Mouse (Mus musculus) limb, embryonic 10.5 days (tissue): ENCODE measurements around the gene Vps25. TPM values are rescaled to one million over a fixed set of nuclear protein-coding genes. Genes with fewer than 3 reads are reported as not detected.
A peak's percentile ranks its signal among the peaks of the same experiment; 100 is the strongest.

ENCODE experiments used
- DNase-seq: peaks from one replicate; pipeline ENCODE4 v3.0.0-alpha.2; 2017; ENCODE audit warnings: low spot score
- H3K27ac ChIP-seq: fragments of 300-500 bp; sonication (generic); 2 replicates; pipeline ENCODE4 v1.5.1; 2016; ENCODE audit warnings: mild to moderate bottlenecking
- H3K27me3 ChIP-seq: fragments of 300-500 bp; sonication (generic); 2 replicates; pipeline ENCODE4 v1.6.1; 2016; ENCODE audit warnings: low read depth, mild to moderate bottlenecking; ENCODE audit not compliant: poor library complexity, severe bottlenecking
- H3K36me3 ChIP-seq: fragments of 300-500 bp; sonication (generic); 2 replicates; pipeline ENCODE4 v1.6.1; 2016; ENCODE audit warnings: mild to moderate bottlenecking, moderate library complexity
- H3K4me1 ChIP-seq: fragments of 300-500 bp; sonication (generic); 2 replicates; pipeline ENCODE4 v1.6.1; 2016
- H3K4me3 ChIP-seq: fragments of 300-500 bp; sonication (generic); 2 replicates; pipeline ENCODE4 v1.5.1; 2016; ENCODE audit warnings: mild to moderate bottlenecking, moderate library complexity
- H3K9me3 ChIP-seq: fragments of 300-500 bp; sonication (generic); replicated peaks from 2 replicates; pipeline ENCODE4 v1.6.1; 2016; ENCODE audit warnings: mild to moderate bottlenecking
- WGBS: fragments of 180-500 bp; shearing (Covaris S2); methylation state at CpG from one replicate; pipeline ENCODE4 v1.1.7; 2016; 5-methylcytosine and 5-hydroxymethylcytosine counted together
- polyA plus RNA-seq: library from polyadenylated mRNA; unstranded; fragments of >200 nt; fragmentation: Nextera tagmentation; extraction: Ambion mirVana; gene quantifications from 2 replicates; pipeline ENCODE4 v1.2.1, GENCODE M21; 2016

Gene Vps25
- polyA plus RNA-seq, 1 experiment from 2014 or later: 118 TPM

GRCm38 (mm10) chr11:101283805-101284204 is 30.3 kb downstream of the Vps25 start:
- H3K9me3 ChIP-seq: no peaks in the 10 kb centered on the region
- H3K4me3 ChIP-seq: no peak overlapping the region
- peaks cover 41% of the 10 kb centered on the region for H3K36me3 ChIP-seq
- peaks cover 6% of the 10 kb centered on the region for H3K4me1 ChIP-seq
- H3K27ac ChIP-seq: no peak overlapping the region
- WGBS: 77% methylated on average over 4 of the region's 4 CpGs
- peaks cover 16% of the 10 kb centered on the region for H3K27me3 ChIP-seq
- no peak for DNase-seq

- H3K9me3 ChIP-seq: no peaks in the 10 kb centered on the region
Observed at GRCm38 (mm10) chr11:101287306-101287705, 33.8 kb downstream of the Vps25 start.

GRCm38 (mm10) chr11:101291231-101291630 is 37.7 kb downstream of the Vps25 start:
- Histone ChIP-seq H3K27ac (no peak overlapping the region), H3K4me1 (no peaks in the 10 kb centered on the region), H3K9me3 (no peaks in the 10 kb centered on the region), H3K4me3 (no peak overlapping the region), H3K27me3 (no peaks in the 10 kb centered on the region), H3K36me3 (peaks cover 98% of the 10 kb centered on the region)
- WGBS: 96% methylated on average over 8 of the region's 8 CpGs
- DNase-seq: no peak

More at GRCm38 (mm10) chr11:101287306-101287705, 33.8 kb downstream of the Vps25 start:
- Histone ChIP-seq H3K36me3 (peaks cover 76% of the 10 kb centered on the region), H3K27me3 (no peaks in the 10 kb centered on the region), H3K4me3 (no peak overlapping the region), H3K4me1 (no peaks in the 10 kb centered on the region), H3K27ac (no peak overlapping the region)
- no peak for DNase-seq
- WGBS: 87% methylated on average over 9 of the region's 9 CpGs

DNA sequence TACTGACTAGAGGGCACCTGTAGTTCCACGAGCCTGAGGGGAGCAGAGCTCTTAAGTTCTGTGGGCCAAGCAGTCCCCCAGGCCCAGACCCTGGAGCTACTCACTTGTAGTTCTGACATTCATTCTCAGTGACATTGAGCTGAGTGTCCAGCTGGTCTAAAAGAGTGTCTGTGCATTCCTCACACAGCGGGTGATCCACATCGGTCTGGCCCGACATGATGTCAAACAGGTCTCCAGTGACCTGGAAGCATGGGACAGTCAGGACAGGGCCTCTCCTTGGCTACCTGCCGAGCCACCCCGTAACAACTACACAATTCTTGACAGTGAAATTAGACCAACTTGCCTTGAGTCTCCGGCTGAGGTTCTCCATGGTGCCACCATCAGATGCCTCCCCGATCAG is 41.7 kb downstream of the Vps25 start:
- Histone ChIP-seq H3K27me3 (no peaks in the 10 kb centered on the region), H3K4me3 (no peak overlapping the region), H3K36me3 (peaks cover 94% of the 10 kb centered on the region), H3K9me3 (no peaks in the 10 kb centered on the region), H3K4me1 (no peaks in the 10 kb centered on the region), H3K27ac (no peak overlapping the region)
- 96% methylated on average over 8 of the region's 8 CpGs for WGBS
- DNase-seq: no peak

DNA sequence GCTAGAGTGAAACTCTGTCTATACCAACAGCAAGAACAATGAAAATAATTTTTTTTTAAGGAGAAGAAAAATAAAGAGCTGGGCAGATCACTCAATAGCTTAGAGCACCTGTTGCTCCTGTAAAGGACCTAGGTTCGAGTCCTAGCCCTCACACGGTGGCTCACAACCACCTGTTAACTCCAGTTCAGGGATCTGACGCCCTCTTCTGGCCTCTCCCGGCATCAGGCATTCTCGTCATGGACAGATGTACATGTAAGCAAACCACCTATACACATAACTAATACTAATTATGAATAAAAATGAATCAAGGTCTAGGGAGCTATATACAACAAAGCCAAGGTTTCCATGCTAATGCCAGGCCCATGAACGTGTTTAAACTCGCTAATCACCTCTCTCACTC is 47.4 kb downstream of the Vps25 start:
- no peak for DNase-seq
- peaks cover 39% of the 10 kb centered on the region for H3K36me3 ChIP-seq
- no peaks in the 10 kb centered on the region for H3K9me3 ChIP-seq
- H3K4me1 ChIP-seq: peaks cover 17% of the 10 kb centered on the region
- no peak overlapping the region for H3K27ac ChIP-seq
- WGBS: 68% methylated on average over 7 of the region's 7 CpGs
- peak overlapping the region; percentile 83 for H3K4me3 ChIP-seq
- H3K27me3 ChIP-seq: no peaks in the 10 kb centered on the region

- Histone ChIP-seq H3K36me3 (peaks cover 34% of the 10 kb centered on the region), H3K4me1 (peaks cover 17% of the 10 kb centered on the region), H3K27ac (peak overlapping the region; percentile 84), H3K27me3 (no peaks in the 10 kb centered on the region), H3K9me3 (no peaks in the 10 kb centered on the region), H3K4me3 (peak overlapping the region; percentile 83)
- WGBS: 13% methylated on average over 26 of the region's 26 CpGs
- DNase-seq: no peak
Observed at GRCm38 (mm10) chr11:101301299-101302003, 47.9 kb downstream of the Vps25 start.

GRCm38 (mm10) chr11:101302004-101302798 is 48.7 kb downstream of the Vps25 start, which contains the start of gene Becn1:
TSS of gene Becn1 (minus strand) at chr11:101302286.
- H3K9me3 ChIP-seq: no peaks in the 10 kb centered on the region
- peak within 1 kb of the TSS; percentile 84 for H3K27ac ChIP-seq
- 6% methylated on average over 39 of the region's 39 CpGs for WGBS
- peak; percentile 99 for DNase-seq
- peaks cover 17% of the 10 kb centered on the region for H3K4me1 ChIP-seq
- peaks cover 28% of the 10 kb centered on the region for H3K36me3 ChIP-seq
- peak within 1 kb of the TSS; percentile 83 for H3K4me3 ChIP-seq
- H3K27me3 ChIP-seq: no peaks in the 10 kb centered on the region

DNA sequence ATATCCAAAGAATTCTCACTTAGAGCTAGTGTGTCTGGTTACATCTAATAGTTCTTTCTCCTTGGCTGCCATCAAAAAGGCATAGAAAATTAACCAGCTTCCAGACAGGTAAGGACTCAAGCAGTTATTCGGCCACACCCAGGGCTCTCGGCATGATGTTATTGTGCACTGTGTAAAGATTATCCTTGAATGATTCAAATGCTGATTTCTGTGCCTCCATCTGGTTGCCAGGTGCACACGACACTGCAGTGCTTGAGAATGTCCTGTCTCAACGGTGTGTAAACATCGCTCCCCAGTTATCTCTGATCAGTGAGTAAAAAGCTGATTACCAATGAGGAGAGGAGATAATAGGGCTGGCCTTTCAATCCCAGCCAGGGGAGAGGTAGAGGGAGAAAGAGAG is 54.2 kb downstream of the Vps25 start:
- H3K4me3 ChIP-seq: no peak overlapping the region
- H3K9me3 ChIP-seq: no peaks in the 10 kb centered on the region
- H3K36me3 ChIP-seq: no peaks in the 10 kb centered on the region
- no peak overlapping the region for H3K27ac ChIP-seq
- no peak for DNase-seq
- H3K27me3 ChIP-seq: no peaks in the 10 kb centered on the region
- WGBS: 43% methylated on average over 5 of the region's 5 CpGs
- no peaks in the 10 kb centered on the region for H3K4me1 ChIP-seq

Other genes starting within 250 kb of the Vps25 start
- gene Atp6v0a1, start 244.3 kb upstream of the Vps25 start, polyA plus RNA-seq: 28.1 and 30.2 TPM in 2 replicates
- gene Naglu, start 183.7 kb upstream of the Vps25 start, polyA plus RNA-seq: 4.9 and 5.9 TPM in 2 replicates
- not detected in 2 replicates for gene Hsd17b1, start 175.3 kb upstream of the Vps25 start, polyA plus RNA-seq
- 42.3 and 45.3 TPM in 2 replicates for gene Coasy, start 171.1 kb upstream of the Vps25 start, polyA plus RNA-seq
- gene Mlx, start 166.4 kb upstream of the Vps25 start, polyA plus RNA-seq: 41.3 and 49.6 TPM in 2 replicates
- gene Psmc3ip, start 158.3 kb upstream of the Vps25 start, polyA plus RNA-seq: 73.1 and 74.0 TPM in 2 replicates
- 17.8 and 17.9 TPM in 2 replicates for gene Retreg3, start 133.8 kb upstream of the Vps25 start, polyA plus RNA-seq
- gene Tubg1, start 133.8 kb upstream of the Vps25 start, polyA plus RNA-seq: 145 and 158 TPM in 2 replicates
- 2.5 and 3.0 TPM in 2 replicates for gene Tubg2, start 97.8 kb upstream of the Vps25 start, polyA plus RNA-seq
- 0.04 and 0.09 TPM in 2 replicates for gene Cntnap1, start 83.2 kb upstream of the Vps25 start, polyA plus RNA-seq
- gene Plekhh3, start 82.4 kb upstream of the Vps25 start, polyA plus RNA-seq: 1.9 and 3.0 TPM in 2 replicates
- gene Ccr10, start 78.3 kb upstream of the Vps25 start, polyA plus RNA-seq: not detected in 2 replicates
- gene Ezh1, start 27.2 kb upstream of the Vps25 start, polyA plus RNA-seq: 10.1 and 13.6 TPM in 2 replicates
- gene Ramp2, start 7.7 kb upstream of the Vps25 start, polyA plus RNA-seq: 54.2 and 61.5 TPM in 2 replicates
- gene Wnk4, start 6.9 kb downstream of the Vps25 start, polyA plus RNA-seq: 4.7 and 6.2 TPM in 2 replicates
- 1.1 TPM in 2 replicates for gene Cntd1, start 25.3 kb downstream of the Vps25 start, polyA plus RNA-seq
- gene Coa3, start 25.4 kb downstream of the Vps25 start, polyA plus RNA-seq: 187 and 192 TPM in 2 replicates
- gene Becn1, start 48.6 kb downstream of the Vps25 start, polyA plus RNA-seq: 148 TPM in 2 replicates
- 210 and 214 TPM in 2 replicates for gene Psme3, start 62.5 kb downstream of the Vps25 start, polyA plus RNA-seq
- gene Aoc2, start 71.4 kb downstream of the Vps25 start, polyA plus RNA-seq: 2.7 and 2.8 TPM in 2 replicates
- 0.03 TPM in 1 of 2 replicates, not detected in the other for gene Aoc3, start 76.9 kb downstream of the Vps25 start, polyA plus RNA-seq
- gene G6pc, start 113.9 kb downstream of the Vps25 start, polyA plus RNA-seq: not detected in 2 replicates
- gene Aarsd1, start 163.9 kb downstream of the Vps25 start, polyA plus RNA-seq: 106 and 111 TPM in 2 replicates
- 9.9 and 15.0 TPM in 2 replicates for gene Gm27029, start 171.1 kb downstream of the Vps25 start, polyA plus RNA-seq
- gene Rundc1, start 171.4 kb downstream of the Vps25 start, polyA plus RNA-seq: 16.8 and 19.6 TPM in 2 replicates
- 4.0 and 4.7 TPM in 2 replicates for gene Ptges3l, start 171.6 kb downstream of the Vps25 start, polyA plus RNA-seq
- gene Rpl27, start 188.6 kb downstream of the Vps25 start, polyA plus RNA-seq: 448 and 536 TPM in 2 replicates
- gene Ifi35, start 194.7 kb downstream of the Vps25 start, polyA plus RNA-seq: 2.3 and 3.1 TPM in 2 replicates
- gene Rnd2, start 211.3 kb downstream of the Vps25 start, polyA plus RNA-seq: 5.0 and 6.3 TPM in 2 replicates
- 14.6 and 17.2 TPM in 2 replicates for gene Vat1, start 212.5 kb downstream of the Vps25 start, polyA plus RNA-seq